Mouse (Mus musculus) c-Kit-positive CD71-positive TER-119-positive erythroid progenitor cells, embryonic 14.5 days (primary cell): Measurements from ENCODE around the gene Ilf2.

Experiments used
- DNase-seq: peaks from one replicate; pipeline ENCODE4 v3.0.0-alpha.2; 2013; ENCODE audit warnings: low spot score

The Ilf2 gene

GRCm38 (mm10) chr3:90462579-90462978 is 13.3 kb upstream of the Ilf2 start:
- no peak for DNase-seq

- DNase-seq = no peak
Observed at GRCm38 (mm10) chr3:90464552-90465080, 11.3 kb upstream of the Ilf2 start.

DNA sequence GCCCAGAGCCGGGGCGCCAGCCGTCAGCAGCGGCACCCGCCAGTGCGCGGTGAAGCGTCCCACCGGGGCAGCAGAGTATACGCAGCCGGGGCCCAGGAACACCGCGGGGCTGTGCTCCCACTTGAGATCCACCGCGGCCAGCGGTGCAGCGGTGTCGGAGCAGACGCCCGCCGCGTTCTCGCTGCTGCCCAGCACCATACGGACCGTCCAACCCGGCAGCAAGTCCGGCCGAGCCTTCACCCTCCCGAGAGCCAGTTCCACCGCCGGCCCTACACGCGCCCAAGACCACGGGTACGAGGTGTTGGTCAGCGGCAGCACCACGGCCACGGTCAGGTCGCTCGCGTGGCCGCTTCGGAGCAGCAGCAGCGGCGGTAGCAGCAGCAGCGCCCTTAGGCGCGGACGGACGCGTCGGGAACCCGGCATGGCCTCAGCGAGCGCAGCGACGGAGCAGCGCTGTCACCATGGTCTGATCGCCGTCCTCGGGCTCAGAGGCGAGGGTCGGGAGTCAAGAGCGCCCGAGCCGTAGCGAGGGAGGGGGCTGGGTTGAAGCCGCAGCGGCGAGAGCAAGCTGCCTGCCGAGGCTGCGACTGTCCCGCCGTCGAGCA is 10.7 kb upstream of the Ilf2 start:
- no peak for DNase-seq

DNA sequence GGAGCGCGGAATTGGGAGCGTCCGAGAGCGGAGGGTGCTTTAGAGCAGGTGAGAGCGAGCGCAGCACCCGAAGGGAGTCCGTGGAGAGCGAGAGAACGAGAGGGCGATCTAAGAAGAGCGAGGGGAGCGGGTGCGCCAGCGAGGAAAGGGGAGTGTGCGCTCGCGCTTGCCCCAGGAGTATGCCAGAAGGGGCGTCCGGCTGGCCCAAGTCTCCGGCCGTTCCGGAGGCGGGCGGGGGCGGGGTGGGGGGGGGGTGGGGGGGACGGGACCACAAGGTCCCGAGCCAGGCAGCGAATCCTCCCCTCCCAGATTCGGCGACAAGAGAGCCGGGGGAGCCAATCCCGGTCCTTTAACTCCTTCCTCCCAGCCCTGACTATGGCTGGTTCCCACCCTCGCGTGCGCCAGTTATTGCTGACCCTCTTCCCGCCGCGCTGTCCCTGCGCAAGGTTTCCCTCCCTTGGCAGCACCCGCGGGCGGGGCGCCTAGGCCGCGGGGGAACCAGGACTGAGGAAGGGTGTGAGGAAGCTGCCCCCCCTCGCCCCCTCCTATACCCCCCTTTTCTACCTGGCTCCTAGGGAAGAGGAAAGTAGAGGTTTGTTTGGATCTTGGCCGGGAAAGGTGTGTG is 10.1 kb upstream of the Ilf2 start, which contains the start of gene Npr1:
Gene Npr1 (minus strand): TSS at position 181 of the 625 bp plus-strand sequence.
- no peak for DNase-seq

- peak; percentile 42 for DNase-seq
Observed at GRCm38 (mm10) chr3:90466311-90466766, 9.6 kb upstream of the Ilf2 start.

GRCm38 (mm10) chr3:90467618-90468300 is 8.2 kb upstream of the Ilf2 start:
- DNase-seq = no peak

DNA sequence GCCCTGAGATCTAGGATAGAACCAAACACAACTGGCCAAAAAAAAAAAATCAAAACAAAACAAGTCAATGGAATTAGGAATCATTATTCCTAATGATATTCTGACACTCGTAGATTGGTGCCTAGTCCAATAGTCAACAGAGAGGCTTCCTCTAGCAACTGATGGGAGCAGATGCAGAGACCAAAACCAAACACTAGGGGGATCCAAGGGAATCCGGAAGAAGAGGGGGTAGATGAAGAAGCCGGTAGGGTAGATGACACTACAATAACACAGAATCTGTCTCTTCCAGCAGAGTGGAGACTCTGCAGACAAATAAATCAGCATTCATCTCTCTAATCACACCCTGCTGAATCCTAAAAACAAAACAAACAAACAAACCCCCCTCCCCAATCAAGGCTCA is 3.7 kb upstream of the Ilf2 start:
- peak; percentile 55 for DNase-seq

DNA sequence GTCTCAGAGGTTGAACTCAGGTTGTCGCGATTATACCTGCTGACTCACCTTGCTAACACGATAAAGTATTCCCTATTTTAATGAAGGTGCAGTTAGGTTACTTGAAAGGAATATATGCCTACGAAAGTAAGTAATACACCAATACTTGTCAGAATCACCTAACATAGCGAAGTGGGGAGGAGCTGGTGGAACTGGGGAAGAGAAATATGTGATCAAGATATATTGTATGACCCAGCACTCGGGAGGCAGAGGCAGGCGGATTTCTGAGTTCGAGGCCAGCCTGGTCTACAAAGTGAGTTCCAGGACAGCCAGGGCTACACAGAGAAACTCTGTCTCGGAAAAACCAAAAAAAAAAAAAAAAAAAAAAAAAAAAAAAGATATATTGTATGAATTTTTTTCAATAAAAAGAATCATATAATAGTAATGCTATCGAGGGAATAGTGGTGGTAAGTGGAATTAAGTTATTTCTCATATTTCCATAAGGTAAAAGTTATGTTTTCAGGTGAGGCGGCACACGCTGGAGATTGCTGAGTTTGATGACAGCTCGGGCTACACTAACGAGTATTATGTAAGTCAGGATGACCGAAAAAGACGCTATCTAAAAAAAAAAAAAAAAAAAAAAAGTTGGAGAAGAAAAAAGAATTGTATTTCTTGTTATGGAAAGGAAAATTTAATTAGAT is 635 bp upstream of the Ilf2 start:
- no peak for DNase-seq

DNA sequence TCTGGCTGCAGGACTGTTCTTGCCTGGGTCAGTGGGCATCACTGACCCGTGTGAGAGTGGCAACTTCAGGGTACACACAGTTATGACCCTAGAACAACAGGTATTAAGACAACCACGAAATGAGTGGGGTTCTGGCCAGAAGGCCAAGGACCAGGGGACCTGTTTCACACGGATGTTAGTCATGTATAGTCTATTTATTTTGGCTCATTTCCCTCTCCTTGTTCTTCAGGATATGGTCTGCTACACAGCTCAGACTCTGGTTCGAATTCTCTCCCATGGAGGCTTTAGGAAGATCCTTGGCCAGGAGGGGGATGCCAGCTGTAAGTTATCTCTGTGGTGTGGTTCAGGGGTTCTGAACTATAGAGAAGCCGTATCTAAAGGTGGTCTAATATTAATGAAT is 11.1 kb downstream of the Ilf2 start:
- no peak for DNase-seq

DNA sequence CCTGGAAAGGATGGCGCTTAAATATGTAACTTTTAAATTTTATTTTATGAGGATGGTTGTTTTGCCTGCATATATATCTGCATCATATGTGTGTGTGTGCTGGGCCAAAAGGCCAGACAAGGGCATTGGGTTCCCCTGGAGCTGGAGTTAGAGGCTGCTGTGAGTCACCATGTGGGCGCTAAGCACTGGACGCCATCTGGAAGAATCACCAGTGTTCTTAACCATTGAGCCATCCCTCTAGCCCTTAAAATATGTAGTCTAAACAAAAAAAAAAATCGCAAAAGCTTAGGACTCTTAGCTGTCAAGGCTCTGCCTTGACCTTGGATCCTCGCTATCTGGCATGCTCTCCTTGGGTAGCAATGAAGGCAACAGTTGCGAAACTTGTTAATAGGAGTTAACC is 12.7 kb downstream of the Ilf2 start:
- no peak for DNase-seq

- peak; percentile 93 for DNase-seq
Observed at GRCm38 (mm10) chr3:90490696-90491256, 14.8 kb downstream of the Ilf2 start, which contains the start of gene Snapin. TSS of gene Snapin (minus strand) at chr3:90491033.

DNA sequence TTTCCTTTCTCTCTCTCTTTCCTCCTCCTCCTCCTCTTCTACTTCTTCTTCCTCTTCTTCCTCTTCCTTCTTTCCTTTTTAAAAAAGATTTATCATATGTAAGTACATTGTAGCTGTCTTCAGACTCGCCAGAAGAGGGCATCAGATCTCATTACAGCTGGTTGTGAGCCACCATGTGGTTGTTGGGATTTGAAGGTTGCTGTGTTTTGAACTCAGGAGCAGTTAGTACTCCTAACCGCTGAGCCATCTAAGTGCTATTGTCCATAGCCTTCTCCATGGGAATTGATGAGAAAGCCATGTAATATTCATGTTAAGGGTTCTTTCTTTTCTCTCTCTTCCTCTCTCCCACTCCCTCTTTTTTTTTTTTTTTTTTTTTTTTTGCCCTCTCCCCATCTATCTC is 15.4 kb downstream of the Ilf2 start:
- DNase-seq = no peak

DNA sequence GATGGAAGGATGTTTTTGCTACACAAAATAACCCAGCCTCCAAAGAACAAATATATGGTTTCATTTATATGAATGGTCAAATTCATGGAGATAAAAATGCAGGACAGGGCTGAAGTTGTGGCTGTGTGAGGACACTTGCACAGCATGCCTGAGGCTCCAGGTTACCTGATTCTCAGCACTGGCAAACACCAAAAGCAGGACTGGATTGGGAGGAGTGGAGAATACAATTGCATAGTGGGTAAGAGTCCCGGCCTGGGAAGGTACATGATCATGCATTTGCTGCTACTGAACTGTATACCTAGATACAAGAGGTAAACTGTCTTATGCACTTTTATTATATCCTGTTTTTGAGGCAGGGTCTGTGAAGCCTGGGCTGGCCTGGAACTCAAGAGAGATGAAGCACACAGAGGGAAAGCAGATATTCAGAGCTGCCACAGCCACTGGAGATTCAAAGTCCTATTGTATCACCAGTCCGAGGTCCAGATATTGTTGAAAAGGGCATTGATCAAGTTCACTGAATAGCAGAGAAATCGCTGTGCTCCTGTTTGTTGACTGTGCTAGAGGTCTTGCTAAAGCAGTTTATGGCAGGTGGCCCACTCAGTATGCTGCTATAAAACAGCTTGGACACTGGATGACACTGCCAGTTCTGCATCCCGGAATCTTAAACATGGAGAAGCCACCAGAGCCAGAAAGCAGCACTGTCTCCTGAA is 18.1 kb downstream of the Ilf2 start:
- no peak for DNase-seq

GRCm38 (mm10) chr3:90495850-90496525 is 20.1 kb downstream of the Ilf2 start:
- DNase-seq = no peak

GRCm38 (mm10) chr3:90497597-90497996 is 21.7 kb downstream of the Ilf2 start:
- DNase-seq = no peak

GRCm38 (mm10) chr3:90503444-90503843 is 27.5 kb downstream of the Ilf2 start:
- DNase-seq = no peak

DNA sequence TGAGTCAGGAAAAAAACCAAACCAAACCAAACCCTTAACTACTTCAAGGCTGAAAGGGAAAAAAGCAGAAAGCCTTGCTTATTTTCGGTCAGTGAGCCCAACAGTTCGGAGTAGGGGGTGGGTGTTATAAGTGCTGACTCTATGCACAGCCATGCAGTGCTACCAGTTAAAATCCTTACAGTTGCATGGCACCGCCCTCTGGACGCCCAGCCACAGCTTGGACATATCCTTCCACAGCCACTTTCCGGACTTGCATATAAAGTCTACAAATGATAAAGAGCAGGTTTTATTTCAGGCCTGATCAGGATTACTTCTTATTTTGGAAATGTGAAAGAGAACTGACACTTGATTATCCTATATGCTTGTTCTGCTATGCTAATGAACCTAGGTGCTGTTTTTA is 29.3 kb downstream of the Ilf2 start:
- no peak for DNase-seq

DNA sequence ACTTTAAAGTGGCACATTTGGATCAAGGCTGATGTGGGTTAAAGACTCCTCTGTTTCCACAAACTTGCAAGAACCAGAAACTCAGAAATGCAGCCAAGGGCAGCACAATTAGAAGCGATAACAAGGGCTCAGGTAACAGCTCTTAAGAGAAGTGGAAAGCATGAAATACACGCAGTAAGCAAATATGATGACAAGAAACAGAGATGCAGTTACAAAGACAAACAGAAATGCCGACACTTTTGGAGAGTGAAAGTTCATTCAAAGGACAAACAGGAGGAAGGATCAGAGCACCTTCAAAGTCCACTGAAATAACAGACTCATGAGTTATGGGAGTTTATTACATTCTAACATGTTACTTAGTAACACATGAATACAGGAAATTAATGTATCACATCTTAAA is 30.4 kb downstream of the Ilf2 start:
- DNase-seq = no peak

- DNase-seq = no peak
Observed at GRCm38 (mm10) chr3:90508287-90508949, 32.5 kb downstream of the Ilf2 start.
